Mouse (Mus musculus) kidney, adult 18-20 months (tissue): ENCODE results near the gene Rag2.

Experiments used
- DNase-seq: peaks from one replicate; pipeline ENCODE4 v3.0.0; 2021

Rag2 gene

DNA sequence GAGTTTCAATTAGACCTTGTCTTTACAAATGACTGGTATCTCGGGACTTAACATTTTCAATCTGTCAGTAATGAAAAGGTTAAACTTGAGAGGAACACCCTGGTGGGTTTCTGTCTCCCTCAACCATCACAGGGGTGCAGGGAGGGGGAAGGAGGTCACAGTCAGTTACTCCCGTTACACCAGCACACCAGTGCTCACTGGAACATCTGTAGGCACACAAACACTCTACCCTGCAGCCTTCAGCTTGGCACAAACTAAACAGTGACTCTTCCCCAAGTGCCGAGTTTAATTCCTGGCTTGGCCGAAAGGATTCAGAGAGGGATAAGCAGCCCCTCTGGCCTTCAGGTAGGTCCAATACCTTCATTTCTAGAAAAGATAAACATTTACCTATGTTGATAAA is at the start of gene Rag2:
TSS of gene Rag2 (plus strand) at position 193 of the 400 bp plus-strand sequence.
- no peak for DNase-seq

DNA sequence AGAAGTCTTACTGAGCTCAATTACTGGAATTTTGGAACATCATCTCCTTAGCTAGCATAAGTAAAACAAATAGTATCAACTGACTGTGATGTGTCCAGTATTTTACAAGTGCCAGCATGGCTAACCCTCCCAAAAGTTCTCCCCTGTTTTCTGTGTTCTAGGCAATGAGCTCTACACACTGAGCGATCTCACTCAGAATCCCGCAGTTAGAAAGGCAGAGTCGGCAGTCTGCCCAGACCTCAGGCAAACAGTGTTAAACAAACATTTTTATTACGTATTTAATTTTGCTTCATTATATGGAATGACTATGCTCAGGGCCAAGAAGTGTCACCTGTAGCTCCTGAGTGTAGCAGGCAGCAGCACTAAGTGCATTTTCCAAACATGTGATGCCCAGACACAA is 47.3 kb upstream of the Rag2 start:
- no peak for DNase-seq

DNA sequence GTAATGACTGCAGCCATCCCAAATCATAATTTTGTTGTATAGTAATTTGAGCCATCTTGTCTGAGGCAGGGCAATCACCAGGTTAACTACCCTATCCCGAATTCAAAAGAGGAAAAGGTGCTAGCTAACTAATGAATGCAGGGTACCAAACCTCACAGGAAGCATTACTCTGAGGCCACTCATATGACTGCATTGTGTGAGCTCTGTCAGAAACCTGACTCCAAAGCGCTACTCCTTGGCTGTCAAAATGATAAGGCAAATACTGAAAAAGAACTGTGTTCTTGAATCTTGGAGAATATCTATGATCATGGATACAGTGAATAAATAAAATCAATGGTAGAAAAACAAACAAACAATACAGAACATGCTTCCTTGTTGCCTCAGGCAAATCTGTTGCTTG is 44.5 kb upstream of the Rag2 start:
- no peak for DNase-seq

DNA sequence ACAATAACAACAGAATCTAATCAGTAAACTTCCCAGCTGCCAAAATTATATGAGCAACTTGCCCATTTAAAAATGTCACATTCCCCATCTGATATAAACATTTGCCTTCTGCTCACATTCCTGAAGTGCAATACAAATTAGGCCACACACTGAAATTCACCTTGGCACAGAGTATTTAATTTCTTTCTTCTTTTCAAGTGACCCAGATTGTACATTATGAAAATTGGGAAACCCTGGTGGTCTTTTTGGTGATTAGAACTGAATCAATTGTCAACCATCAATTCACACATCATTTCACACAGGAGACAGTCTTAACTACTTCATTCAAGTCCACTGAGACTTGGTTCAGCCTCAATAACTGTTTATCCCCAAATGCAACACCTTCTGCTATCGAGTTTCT is 44.1 kb upstream of the Rag2 start:
- DNase-seq: no peak

DNA sequence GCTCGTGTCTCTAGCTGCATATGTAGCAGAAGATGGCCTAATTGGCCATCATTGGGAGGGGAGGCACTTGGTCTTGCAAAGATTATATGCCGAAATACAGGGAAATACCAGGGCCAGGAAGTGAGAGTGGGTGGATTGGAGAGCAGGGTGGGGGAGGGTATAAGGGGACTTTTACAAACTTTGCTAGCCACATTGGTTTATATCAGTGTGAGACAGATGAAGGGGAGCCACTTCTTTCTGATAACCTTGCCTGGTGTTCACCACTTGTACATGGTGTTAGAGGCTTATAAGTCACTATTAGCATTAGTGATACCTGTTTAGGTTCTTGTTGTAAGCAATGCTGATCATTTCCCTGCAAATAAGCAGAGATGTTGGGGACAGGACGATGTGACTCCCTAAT is 43.5 kb upstream of the Rag2 start:
- no peak for DNase-seq

DNA sequence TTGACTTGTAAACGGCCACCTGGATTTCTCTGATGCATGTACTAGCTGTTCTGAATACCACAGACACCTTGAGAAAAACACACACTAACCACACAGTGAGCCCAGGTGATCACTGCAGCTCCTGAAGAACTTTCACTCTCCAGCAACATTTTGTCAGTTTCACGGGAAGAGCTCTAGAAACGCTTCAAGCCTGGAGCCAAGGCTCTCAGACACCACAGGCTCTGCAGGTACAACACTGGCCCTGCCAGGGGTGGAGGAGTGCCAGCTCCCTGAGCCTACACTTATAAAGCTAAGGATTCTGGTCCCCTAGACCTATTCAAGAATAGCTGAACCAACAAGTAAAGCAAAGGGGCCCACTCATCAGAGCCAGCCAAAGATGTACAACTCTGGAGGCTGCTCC is 43.1 kb upstream of the Rag2 start:
- DNase-seq: no peak

DNA sequence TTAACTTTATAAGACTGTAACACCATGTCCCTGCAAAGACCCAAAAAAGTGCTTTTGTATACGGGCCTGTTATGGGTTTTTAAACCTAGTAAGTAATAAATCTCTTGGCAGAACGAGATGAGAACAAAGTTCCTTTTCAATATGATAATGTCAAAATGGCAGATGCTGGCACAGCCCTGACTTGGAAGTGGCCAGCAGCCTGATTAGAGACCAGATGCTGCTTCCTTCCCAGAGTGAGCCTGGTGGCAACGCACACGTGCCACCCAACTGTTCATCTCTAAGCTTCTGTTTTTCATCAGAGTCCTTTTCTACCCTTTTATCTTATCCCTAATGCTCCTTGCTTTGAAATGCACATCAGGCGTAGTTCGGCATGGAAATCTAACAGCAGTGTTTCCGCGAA is 33.2 kb upstream of the Rag2 start:
- DNase-seq: no peak

DNA sequence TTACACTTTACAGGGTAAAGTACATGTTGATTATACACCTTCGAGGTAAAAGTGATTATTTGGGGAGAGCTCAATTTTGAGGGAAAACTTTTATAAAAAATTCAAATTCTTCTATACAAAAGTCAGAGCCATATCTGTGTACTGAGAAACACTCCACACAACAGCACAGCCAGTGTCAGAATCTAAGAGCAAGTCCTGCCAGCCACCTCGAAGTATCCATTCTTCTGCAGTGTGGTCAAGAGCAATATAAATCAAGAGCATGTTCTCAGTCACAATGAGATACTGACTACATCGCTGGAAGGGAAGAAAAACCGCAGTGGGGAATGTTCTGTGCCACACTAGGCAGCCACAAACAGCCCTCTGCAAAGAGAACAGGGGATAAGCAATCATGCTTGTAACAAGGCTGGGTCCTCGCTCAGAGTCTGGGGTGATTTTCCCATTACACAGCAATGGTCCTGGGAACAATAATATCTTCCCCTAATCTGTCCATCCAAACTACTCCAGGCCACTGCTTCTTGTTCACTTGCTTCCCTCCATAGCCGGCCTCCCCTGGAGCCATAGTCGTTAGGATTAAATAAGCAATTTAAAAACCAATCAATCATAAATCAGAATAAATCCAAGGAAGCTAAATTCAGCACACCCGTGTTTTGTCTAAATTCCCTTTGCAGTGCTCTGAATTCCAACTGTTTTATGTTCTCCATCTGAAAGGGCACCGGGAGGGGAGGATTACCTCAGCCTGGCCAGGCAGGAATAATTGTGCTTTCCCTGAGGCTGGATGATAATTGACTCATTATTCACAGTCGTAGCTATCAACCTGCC is 32.3 kb upstream of the Rag2 start:
- DNase-seq: no peak

DNA sequence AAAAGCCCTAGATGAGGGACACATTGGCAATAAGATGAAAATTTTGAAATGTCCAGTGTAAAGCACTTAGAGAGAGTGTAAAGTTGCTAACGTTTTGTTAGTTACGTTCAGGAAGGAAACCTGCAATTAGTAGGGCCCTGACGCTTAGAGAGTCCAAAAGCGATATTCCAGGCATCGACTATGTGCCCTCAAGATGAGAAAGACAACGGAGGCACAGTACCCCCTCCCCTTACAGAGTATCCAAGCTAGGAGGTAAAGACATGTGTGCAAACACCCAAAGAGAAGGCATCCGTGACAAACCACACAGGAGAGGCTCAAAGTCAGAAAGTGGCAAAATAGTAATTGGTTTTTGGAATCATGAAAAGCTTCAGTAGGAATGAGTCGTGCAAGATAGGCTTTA is 31.6 kb upstream of the Rag2 start:
- DNase-seq: no peak

DNA sequence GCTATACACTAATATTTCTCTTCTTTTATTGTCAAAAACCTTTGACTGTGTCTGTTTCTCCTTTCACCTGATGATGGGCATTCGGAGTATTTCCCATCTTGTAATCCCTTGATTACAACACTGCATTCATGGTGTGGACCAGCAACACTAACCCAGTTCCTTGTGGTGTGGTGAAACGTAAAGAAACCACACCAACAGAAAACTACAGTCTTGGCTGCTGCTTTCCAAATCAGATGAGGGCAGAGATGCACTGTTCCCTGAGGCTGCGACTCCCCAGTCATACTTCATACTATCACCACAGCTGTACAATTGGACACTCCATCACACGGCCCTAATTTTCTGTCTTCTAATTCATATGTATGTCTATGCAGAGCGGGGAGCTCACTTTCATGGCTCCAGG is 29.8 kb upstream of the Rag2 start:
- DNase-seq: no peak

DNA sequence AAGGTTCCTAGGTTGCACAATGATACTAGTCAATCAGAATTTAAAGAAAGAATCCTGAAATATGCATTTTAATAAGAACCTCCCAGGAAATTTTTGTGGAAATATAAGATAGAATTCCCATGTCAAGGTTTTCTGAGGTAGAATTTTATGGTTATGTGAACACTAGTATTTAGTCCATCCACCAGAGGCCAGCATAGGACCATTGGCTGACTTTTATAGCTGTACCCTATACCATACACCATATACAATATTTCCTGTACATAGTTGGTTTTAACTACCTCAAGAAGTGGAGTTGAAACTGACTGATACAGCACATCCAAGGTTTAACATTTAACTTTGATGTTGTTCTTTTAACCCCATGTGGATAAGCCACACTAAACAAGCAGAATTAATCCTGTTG is 27.3 kb upstream of the Rag2 start:
- DNase-seq: no peak

DNA sequence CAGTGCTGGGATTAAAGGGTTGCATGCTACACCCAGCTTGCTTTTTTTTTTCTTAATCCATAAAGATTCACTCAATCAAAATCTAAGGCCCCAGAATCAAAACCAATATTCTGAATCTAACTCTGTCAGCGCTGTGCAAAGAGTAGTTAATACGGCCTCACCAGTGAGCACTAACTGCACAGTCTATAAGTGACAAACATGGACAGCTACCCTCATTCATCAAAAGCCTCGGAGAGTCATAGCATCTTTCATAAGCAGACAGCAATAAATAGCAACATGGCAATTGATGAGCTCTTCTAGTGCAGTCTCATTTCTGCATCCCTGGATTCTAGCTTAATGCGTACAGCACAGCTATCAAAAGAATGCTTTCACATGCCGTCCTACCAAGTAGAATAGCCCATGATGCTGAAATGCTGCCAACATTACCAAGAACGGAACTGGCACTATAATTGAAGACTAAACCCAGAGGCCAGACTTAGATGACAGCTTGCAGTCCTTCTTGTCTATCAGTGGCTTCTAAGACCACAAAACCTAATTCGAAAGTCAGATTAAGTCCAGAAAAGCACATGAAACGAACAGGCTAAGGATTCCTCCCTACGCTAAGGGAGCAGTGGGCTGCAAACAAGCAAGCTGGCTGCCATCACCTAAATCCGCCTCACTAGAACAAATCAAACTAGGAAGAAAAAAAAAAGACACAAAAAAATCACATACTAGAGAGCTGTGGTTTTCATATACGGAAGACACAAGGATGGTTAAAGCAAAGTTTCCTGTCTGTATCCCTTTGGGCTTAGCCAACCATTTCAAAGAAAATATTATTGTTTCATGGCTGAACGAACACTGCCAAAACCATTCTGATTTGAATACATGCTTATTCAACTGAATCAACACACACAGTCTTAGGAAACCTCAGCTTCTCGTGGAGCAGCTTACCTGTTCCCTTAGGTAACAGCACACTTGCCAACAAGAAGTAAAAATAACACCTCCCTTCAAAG is 26.0 kb upstream of the Rag2 start:
- DNase-seq: peak; percentile 16

DNA sequence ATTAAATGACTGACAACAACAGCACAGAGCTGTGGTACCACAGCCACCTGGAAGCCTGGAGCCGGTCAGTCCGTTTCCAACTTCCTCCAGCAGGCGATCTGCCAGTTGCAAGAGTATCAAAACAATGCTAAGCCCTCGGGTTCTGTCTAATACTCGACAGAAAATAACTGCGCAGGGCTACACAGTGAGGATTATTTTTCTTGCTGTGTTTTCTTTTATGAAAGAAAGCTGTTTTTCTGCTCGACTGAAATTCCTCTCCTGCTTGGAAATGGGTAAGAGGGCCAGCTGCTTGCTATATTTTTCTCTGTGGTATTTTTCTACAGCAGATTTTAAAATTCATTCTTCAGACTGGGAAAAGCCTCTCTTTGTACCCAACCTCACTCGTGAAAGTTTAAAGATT is 23.8 kb upstream of the Rag2 start:
- peak; percentile 34 for DNase-seq

DNA sequence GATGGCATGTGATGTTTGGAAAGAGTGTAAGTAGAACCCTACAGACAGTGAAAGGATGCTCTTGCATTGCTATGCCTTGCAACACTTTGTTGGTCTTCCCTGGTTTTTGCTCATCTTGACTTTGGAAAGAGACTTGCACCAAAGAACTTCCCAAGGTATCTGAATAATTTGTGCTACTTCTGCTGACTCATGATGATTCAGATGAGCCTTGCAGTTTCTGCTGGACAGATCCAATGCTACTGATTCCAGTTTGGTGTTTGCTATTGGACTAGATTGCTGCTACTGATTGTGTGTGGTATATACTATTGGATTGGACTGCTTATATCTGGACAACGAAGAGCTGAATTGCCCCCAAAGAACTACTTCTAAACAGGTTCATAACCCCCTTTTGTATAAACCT is 21.4 kb upstream of the Rag2 start:
- no peak for DNase-seq

DNA sequence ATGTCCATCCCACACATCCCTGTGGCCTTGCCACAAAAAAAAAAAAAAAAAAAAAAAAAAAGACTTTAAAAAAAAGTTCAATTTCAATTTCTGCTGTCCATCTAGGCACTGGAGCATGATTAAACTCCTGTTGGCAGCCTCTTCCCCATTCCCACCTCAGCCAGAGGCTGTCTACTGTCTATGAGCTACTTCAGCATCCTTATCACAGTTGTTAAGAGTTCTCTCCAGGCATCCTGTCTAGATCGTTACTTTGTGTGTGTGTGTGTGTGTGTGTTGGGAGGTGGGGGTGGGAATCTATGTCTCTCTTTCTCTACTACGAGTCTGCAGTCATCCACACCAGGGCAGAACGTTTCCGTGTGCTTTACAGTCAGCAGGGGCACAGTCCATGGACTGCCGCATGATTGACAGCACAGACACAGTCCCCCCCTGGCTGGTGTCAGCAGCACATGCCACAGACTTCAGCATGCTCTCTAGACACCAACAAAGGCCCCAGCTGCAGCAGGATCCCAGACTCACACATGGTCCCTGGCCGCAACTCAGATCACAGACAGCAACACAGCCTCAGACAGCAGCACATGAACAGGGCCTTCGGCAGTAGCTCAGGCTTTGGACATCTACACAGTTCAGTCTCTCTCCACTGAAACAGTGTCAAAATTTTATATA is 16.2 kb upstream of the Rag2 start:
- no peak for DNase-seq

DNA sequence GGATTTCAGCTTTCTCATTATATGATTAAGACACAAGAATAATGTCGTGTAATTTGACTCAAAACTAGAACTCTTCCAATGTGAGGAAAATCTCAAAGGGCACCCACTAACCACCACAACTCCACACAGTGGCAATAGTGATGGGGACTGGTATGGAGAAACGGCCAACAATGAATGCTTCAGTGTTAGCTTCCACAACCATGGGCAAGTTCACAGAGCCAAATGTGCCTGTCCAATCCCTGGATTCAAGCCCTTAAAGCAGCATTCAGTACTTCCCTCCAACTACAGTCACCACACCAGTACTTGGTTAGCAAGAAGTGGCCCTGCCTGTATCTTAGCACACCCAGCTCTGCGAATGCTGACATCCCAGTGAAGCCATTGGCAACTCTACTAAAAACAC is 13.7 kb upstream of the Rag2 start:
- no peak for DNase-seq

DNA sequence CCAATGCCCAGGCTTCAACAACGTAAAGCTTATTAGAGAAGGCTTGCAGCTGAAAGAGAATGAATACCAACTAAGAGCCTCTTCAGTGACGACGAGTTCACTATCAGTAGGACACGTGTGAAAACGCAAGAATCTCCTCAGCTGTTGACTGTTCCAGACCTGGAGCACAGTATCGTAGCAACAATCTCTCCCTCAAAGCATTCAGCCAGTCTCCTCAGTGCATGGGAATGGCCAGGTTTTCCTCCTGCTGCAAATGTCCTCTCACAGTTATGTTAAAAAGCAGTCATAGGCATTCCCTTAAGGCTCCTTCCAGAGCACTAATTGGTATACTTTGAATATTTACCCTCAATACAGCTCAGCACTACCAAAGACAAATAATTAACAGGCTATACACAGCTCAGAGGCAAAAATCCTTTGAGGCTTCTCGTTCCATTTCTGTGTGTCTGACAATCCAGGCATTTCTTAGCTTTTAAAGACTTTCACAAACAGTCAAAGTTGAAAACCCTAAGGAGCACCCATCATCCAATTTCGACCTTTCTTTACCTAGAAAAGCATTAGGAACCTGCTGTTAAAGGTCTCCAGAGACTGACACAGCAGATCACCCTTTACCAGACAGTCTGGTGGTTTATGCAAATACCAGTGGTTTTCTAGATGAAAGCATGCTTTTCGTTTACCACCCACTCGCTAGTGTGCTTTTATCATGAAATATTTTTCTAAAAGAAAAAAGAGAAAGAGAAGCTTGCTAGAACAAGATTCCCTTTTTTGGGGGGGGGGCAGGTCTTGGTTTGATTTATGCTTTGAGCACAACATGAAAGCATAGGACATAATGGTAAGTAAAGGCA is 8.8 kb upstream of the Rag2 start:
- DNase-seq: no peak

DNA sequence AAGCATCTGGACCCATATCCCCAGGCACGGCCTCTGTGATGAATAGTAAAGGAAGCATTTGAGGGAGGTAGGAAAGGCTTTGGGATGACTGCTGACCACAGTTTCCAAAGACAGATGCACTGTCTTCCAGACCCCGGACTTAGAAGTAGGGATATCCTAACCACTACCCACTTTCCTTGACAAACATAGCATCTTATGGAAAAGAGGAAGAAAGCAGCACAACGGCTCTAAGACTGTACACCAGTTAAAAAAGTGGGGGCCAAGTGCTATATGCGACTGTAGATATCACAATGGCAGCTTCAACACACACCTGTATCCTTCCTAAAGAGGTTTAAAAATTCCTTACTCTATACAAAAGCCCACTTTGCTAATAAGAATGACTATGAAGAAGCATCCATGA is 6.1 kb upstream of the Rag2 start:
- DNase-seq: no peak

DNA sequence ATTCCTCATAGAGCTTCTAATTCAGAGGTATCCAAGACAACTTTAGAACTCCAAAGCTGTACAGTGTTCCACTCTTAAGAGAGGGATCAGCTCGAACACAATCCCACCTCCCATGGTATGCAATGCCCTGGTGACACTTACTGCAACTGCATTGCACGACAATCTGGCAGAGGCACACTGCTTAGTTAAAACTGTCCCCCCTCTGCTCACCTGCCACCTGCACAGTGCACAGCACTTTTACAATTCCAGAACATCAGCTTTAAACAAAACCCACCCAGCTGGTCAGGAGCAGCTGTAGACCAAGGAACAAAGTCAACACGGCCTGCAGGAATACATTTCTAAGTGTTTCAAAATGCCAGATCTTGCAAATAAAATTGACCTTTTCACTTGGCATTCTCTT is 3.6 kb upstream of the Rag2 start:
- DNase-seq: no peak

DNA sequence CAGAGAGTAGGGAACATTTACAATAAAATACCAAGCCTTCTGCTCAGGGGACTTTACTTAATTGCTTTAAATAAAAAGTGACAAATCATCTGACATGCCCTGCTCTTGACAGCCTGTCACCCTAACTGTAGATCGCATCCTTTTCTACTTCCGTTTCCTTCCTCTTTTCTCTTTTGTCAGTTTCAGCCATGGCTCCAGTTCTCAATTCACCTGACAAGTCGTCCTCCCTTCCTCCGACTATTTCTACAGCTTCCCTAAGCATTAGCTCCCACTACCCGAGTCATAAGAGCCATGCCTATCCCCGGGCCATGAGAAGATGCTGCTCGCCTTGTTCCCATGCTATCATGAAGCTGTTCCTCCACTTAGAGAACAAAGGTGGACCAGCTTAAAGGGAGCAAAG is 2.9 kb upstream of the Rag2 start:
- DNase-seq: no peak

DNA sequence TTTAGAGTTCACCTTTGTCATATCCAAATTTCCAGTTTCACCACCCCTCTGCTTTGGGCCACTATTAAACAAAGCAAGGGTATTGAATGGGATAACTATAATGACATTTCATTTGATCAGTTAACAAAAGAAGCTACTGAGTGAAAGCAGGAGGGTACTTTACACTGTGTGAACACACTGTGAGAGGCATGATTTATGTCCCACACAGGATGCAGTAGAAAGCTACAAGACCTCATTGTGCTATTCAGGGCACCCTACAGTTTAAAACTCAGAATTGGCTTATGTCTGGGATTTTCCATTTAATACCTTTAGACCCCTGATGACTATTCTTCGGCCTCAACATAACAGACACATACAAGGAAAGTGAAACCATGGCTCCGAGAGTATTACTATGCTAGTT is 1.5 kb upstream of the Rag2 start:
- DNase-seq: no peak

DNA sequence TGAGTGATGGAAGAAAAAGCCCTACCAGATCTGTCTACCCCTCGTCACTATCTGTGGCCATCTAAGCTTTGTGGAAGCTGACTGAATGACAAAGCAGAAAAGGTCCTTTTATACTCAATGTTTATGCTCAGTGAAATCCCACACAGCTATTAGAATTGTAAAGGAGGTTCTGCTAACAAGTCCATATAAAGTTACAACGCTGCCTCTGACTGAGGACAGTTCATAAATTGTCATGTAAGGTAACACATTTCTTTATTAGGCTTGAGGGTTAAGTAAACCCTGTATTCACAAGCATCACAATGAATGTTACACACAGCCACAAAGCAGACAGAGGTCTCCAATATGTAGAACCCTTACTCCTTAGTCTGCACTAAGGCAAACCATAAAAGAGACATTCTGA is 507 bp upstream of the Rag2 start:
- no peak for DNase-seq

DNA sequence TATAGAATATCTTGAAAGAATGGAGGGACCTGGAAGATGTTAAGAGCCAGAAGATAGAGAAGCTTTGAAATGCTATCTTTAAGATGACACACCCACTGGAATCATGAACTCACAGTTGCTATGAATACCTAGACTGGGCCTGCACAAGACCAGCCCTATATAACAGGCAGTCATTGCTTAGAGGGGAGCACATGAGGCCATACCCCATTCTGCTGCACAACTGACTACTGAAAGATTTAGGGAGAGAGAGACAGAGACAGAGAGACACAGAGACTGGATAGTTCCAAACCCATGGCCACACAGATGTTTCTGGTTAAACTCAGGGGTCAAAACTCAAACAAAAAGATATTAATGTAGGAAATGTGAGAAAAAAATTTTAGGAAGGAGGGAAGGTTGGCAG is 2.7 kb downstream of the Rag2 start:
- DNase-seq: no peak
